Mouse (Mus musculus) midbrain, embryonic 11.5 days (tissue): ENCODE measurements at regions not wholly inside any gene's neighbourhood (a gene's known extent, or its start where the extent isn't known, plus 50 kb on each side); places are given as distances from the start of the nearest gene placed in this dataset.
A peak's percentile ranks its signal among the peaks of the same experiment; 100 is the strongest.

ENCODE experiments used
- ATAC-seq: fragments of 200-750 bp; cut with Nextera tagmentation; 2 replicates; pipeline ENCODE4 v1.8.0; 2017; ENCODE audit warnings: moderate TSS enrichment, moderate library complexity; ENCODE audit not compliant: low FRiP score
- DNase-seq: peaks from one replicate; pipeline ENCODE4 v3.0.0; 2015; ENCODE audit warnings: low spot score; ENCODE audit errors: missing footprints
- H3K27ac ChIP-seq: fragments of 300-500 bp; sonication (generic); 2 replicates; pipeline ENCODE4 v1.5.1; 2014; ENCODE audit warnings: low read depth, low read length
- H3K27me3 ChIP-seq: fragments of 300-500 bp; sonication (generic); 2 replicates; pipeline ENCODE4 v1.6.1; 2014; ENCODE audit warnings: mild to moderate bottlenecking, low read length, moderate library complexity, mixed read lengths; ENCODE audit not compliant: control insufficient read depth, insufficient read depth
- H3K36me3 ChIP-seq: fragments of 300-500 bp; sonication (generic); 2 replicates; pipeline ENCODE4 v1.6.1; 2014; ENCODE audit warnings: mild to moderate bottlenecking, low read length, moderate library complexity, mixed read lengths; ENCODE audit not compliant: control insufficient read depth, insufficient read depth
- H3K4me1 ChIP-seq: fragments of 300-500 bp; sonication (generic); 2 replicates; pipeline ENCODE4 v1.6.1; 2014; ENCODE audit warnings: low read length; ENCODE audit not compliant: control insufficient read depth, insufficient read depth
- H3K4me2 ChIP-seq: fragments of 300-500 bp; sonication (generic); 2 replicates; pipeline ENCODE4 v1.6.1; 2014; ENCODE audit warnings: mild to moderate bottlenecking, moderate library complexity
- H3K4me3 ChIP-seq: fragments of 300-500 bp; sonication (generic); 2 replicates; pipeline ENCODE4 v1.5.1; 2014; ENCODE audit warnings: low read depth, low read length
- H3K9ac ChIP-seq: fragments of 300-500 bp; sonication (generic); 2 replicates; pipeline ENCODE4 v1.6.1; 2014; ENCODE audit warnings: low read length
- H3K9me3 ChIP-seq: fragments of 300-500 bp; sonication (generic); 2 replicates; pipeline ENCODE4 v1.6.1; 2016; ENCODE audit warnings: low read length; ENCODE audit not compliant: control insufficient read depth
- WGBS: fragments of 180-500 bp; shearing (Covaris S2); extraction: QIAGEN DNeasy Blood & Tissue Kit; methylation state at CpG from one replicate; pipeline ENCODE4 v1.1.7; 2014; 5-methylcytosine and 5-hydroxymethylcytosine counted together

DNA sequence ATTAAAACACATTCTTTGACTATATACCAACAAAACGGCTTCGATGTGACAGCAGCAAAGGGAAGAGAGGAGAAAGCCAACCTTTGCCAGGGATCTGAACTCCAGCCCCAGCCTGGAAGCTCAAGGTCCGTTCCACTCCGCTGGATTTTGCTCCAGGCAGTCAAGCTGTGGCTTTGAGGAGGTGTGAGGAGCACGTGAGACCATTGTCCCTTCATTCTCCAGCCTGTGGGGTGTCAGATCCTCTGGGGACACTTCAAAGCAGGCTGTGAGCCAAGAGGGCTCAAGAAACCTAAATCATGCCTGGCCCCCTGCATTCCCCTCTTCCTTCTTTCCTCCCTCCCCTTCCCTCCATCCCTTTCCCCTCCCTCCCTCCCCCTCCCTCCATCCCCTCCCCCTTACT, 154.9 kb upstream of the Rpl38 start:
- DNase-seq (no peak), ATAC-seq (no peak)
- Histone ChIP-seq H3K27me3 (no peaks in the 10 kb centered on the region), H3K4me1 (no peaks in the 10 kb centered on the region), H3K4me2 (no peak overlapping the region), H3K27ac (no peak overlapping the region), H3K9ac (no peak overlapping the region), H3K36me3 (no peaks in the 10 kb centered on the region), H3K9me3 (no peaks in the 10 kb centered on the region), H3K4me3 (no peak overlapping the region)
- 24% methylated on average over 5 of the region's 5 CpGs for WGBS

DNA sequence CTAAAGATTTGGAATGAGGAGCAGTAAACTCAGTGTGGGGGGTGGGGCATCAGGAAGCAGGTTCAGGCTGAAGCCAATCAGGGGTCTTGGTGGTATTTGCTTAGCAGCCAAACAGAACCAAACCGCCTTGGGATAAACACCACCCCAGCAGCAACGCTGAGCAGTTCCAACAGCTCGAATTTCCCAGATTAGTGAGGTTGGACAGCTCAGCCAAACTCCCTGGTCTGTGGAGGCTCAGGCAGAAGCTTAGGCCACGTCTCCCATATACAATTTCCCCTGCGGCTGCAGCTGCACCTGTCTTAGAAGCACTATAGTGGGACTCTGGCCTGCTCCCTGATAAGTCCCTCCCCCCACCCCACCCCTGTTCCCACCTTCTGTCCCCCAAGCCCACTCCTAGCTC, 156.3 kb upstream of the Rpl38 start:
- Histone ChIP-seq H3K36me3 (no peaks in the 10 kb centered on the region), H3K4me3 (no peak overlapping the region), H3K9ac (no peak overlapping the region), H3K27me3 (no peaks in the 10 kb centered on the region), H3K27ac (no peak overlapping the region), H3K9me3 (no peaks in the 10 kb centered on the region; the same call in 1 of the 2 replicates), H3K4me1 (no peaks in the 10 kb centered on the region), H3K4me2 (no peak overlapping the region)
- WGBS: 29% methylated on average over 5 of the region's 5 CpGs
- DNase-seq (no peak), ATAC-seq (no peak)

DNA sequence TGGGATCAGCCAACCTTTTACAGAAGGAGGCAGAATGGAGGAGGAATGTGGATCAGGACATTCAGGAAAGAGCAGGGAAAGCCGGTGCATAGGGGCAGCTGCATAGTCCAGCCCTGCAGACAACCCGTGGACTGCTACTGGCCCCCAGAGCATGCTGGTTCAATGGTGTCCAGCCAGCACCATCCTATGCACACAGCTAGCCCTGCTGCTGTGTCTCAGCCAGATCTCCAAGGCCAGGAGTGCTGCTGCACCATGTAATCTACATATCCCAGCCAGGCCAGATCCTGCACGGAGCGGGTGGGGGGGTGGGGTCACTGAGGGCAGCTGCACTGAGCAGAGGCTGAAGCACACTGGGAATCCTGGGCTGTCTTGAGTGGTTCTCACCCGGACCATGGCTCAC, 165.8 kb upstream of the Rpl38 start:
- no peak overlapping the region; the same call in 1 of the 2 replicates for H3K9ac ChIP-seq
- H3K4me1 ChIP-seq: peaks cover 12% of the 10 kb centered on the region
- no peaks in the 10 kb centered on the region for H3K9me3 ChIP-seq
- H3K36me3 ChIP-seq: no peaks in the 10 kb centered on the region
- DNase-seq (no peak), ATAC-seq (peak; percentile 46; the same call in 1 of the 2 replicates)
- 19% methylated on average over 5 of the region's 5 CpGs for WGBS
- no peak overlapping the region for H3K4me2 ChIP-seq
- no peak overlapping the region for H3K4me3 ChIP-seq
- H3K27me3 ChIP-seq: no peaks in the 10 kb centered on the region
- H3K27ac ChIP-seq: no peak overlapping the region

DNA sequence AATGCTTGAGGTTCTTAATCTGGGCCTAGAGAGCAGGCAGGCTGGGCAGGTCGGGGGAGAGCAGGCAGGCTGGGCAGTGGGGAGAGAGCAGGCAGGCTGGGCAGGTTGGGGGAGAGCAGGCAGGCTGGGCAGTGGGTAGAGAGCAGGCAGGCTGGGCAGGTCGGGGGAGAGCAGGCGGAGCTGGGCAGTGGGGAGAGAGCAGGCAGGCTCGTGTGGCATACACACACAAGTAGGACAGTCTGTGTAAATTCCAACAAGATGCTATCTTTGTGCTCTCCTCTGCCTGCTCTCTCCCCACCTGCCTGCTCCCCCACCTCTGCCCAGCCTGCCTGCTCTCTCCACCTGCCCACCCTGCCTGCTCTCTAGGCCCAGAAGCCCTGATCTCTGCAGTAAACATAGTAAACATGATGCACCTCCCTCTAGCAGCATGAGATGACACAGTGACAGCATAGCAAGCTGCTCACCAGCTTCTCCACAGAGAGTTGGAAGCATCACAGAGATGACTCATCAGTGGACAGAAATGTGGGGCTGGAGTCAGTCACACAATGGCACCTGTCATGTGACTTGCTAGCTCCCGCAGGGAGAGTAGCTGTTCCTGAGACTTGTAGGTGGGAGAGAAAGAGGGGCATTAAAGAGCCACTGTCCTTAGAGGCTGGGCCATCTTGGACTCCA, 166.3 kb upstream of the Rpl38 start:
- no peak overlapping the region; the same call in 1 of the 2 replicates for H3K9ac ChIP-seq
- H3K4me1 ChIP-seq: peaks cover 12% of the 10 kb centered on the region
- no peak overlapping the region for H3K27ac ChIP-seq
- H3K36me3 ChIP-seq: no peaks in the 10 kb centered on the region
- H3K27me3 ChIP-seq: no peaks in the 10 kb centered on the region
- no peak overlapping the region for H3K4me2 ChIP-seq
- 46% methylated on average over 5 of the region's 5 CpGs for WGBS
- DNase-seq: no peak
- peak; percentile 16; the same call in 1 of the 2 replicates for ATAC-seq
- no peak overlapping the region for H3K4me3 ChIP-seq
- H3K9me3 ChIP-seq: no peaks in the 10 kb centered on the region

DNA sequence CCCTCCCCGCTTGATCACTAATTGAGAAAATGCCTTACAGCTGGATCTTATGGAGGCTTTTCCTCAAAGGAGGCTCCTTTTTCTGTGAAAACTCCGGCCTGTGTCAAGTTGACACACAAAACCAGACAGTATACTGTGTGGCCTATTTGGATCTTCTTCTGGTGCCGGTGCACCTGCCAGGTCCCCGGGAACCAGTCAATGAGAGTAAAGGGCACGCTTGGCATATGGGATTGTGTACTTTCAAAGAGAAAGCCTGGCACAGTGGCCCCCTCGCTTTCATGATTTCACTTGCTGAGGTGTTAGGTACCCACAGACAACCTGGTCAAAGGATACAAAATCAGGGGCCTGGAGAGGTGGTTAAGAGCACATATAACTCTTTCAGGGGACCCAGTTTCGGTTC, 167.9 kb upstream of the Rpl38 start:
- no peaks in the 10 kb centered on the region for H3K9me3 ChIP-seq
- no peaks in the 10 kb centered on the region for H3K27me3 ChIP-seq
- H3K27ac ChIP-seq: no peak overlapping the region
- no peaks in the 10 kb centered on the region for H3K36me3 ChIP-seq
- DNase-seq: no peak
- no peak for ATAC-seq
- 92% methylated on average over 7 of the region's 7 CpGs for WGBS
- no peak overlapping the region for H3K4me3 ChIP-seq
- no peak overlapping the region for H3K9ac ChIP-seq
- no peak overlapping the region for H3K4me2 ChIP-seq
- peaks cover 12% of the 10 kb centered on the region for H3K4me1 ChIP-seq

DNA sequence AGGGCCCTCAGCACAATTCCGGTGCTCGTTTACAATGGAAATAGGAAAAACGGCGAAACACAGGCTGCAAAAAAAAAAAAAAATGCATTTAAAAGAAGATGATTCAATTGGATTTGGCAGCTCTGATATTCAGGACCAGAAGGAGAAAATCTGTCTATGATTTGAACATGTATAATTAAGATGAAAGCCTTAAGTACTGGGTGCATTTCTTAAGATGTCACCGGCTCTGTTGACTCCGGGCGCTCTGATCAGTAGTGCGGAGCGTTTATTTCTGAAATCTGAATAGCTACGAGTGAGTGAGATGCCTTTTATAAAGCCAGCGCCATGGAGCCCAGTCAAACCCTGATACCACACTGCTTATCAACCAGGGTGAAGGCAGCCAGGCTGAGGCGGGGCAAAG, 168.7 kb upstream of the Rpl38 start:
- no peak for DNase-seq
- Histone ChIP-seq H3K4me3 (no peak overlapping the region), H3K27me3 (no peaks in the 10 kb centered on the region), H3K36me3 (no peaks in the 10 kb centered on the region), H3K4me2 (no peak overlapping the region), H3K27ac (no peak overlapping the region), H3K9me3 (no peaks in the 10 kb centered on the region), H3K9ac (no peak overlapping the region), H3K4me1 (peaks cover 12% of the 10 kb centered on the region)
- no peak for ATAC-seq
- WGBS: 81% methylated on average over 12 of the region's 12 CpGs

DNA sequence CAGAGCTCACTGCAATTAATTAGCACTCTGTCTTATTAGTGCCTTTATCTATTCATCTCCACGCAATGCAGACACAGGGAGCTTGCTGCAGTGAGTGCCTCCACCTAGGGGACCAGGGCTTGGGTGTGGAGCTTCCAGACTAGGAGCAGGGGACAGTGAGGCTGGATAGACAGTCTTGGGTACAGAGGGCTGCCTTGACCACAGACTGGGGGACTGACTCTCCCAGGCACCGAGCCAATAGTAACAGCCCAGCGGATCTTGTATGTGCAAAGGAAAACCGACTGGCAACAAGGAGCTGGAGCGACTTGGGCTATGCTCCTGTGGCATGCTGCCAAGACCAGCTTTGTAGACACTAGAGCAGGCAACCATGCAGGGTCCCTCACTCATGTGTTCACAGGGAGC, 172.8 kb upstream of the Rpl38 start:
- Histone ChIP-seq H3K27ac (no peak overlapping the region), H3K4me3 (no peak overlapping the region), H3K9ac (no peak overlapping the region), H3K9me3 (no peaks in the 10 kb centered on the region), H3K4me1 (no peaks in the 10 kb centered on the region), H3K4me2 (no peak overlapping the region), H3K36me3 (no peaks in the 10 kb centered on the region), H3K27me3 (no peaks in the 10 kb centered on the region)
- DNase-seq (no peak), ATAC-seq (no peak)
- WGBS: 84% methylated on average over 5 of the region's 5 CpGs

DNA sequence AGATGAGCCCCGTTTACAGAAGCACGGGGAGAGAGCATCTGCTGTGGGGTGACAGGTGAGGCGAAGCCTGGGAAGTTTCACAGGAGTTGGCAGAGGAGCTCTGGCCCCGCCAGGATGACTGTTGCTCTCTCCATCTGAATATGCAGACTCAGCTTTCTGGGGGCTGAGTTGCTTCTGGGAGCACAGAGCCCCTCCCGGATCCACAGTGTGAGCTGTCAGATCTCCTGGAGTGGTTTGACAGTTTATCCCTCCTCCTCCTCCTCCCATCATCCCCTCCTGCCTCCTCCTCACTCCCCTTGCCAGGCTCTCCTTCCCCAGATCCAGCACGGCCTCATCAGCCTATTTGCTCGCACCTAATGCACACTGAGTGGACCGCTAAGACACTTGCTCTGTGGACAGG, 181.9 kb upstream of the Rpl38 start:
- no peak for DNase-seq
- Histone ChIP-seq H3K9ac (no peak overlapping the region), H3K27ac (no peak overlapping the region), H3K4me1 (peaks cover 2% of the 10 kb centered on the region; the same call in 1 of the 2 replicates), H3K36me3 (no peaks in the 10 kb centered on the region), H3K27me3 (no peaks in the 10 kb centered on the region; the same call in 1 of the 2 replicates), H3K4me2 (no peak overlapping the region), H3K4me3 (no peak overlapping the region), H3K9me3 (no peaks in the 10 kb centered on the region)
- 57% methylated on average over 8 of the region's 8 CpGs for WGBS
- no peak for ATAC-seq

DNA sequence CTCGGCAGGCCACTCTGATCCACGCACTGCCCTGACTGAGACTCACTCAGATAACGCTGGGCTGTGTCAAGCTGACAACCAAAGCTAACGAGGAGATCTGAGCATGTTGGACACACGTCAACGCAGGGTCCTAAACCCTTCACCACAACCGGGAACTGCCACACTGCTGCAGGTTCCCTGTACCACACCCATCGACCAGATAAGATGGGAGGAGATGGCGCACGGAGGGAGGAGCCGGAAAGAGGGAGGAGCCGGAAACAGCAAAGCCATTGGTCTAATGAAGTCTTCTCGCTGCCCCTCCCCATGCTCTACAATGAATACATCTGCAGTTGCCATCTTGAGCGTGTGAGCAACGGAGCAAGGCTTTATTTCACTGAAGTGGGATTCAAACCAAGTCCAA, 182.9 kb upstream of the Rpl38 start:
- H3K9ac ChIP-seq: no peak overlapping the region
- no peak overlapping the region for H3K4me2 ChIP-seq
- H3K4me3 ChIP-seq: no peak overlapping the region
- DNase-seq (no peak), ATAC-seq (no peak)
- peaks cover 2% of the 10 kb centered on the region; the same call in 1 of the 2 replicates for H3K4me1 ChIP-seq
- 72% methylated on average over 15 of the region's 15 CpGs for WGBS
- no peaks in the 10 kb centered on the region; the same call in 1 of the 2 replicates for H3K27me3 ChIP-seq
- no peaks in the 10 kb centered on the region for H3K36me3 ChIP-seq
- H3K27ac ChIP-seq: no peak overlapping the region
- no peaks in the 10 kb centered on the region for H3K9me3 ChIP-seq
